Comparison of ENCODE assay signal across 12 mouse cellular contexts in the genomic region with DNA sequence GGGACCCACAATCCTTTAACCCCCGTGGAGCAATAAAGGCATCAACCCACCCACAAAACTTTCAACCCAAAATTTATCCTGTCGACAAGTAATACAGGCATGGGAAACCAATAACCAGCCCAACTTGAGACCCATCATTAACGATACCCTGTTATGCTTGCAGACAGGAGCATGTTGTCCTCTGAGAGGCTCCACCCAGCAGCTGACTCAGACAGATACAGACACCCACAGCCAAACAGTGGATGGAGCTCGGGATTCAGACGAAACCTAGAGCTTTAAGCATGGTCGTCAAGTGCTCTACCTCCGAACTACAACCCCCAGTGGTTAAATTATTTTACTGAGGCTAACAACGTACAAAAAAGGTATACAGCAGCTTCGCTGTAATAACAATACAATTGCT.
"Had no signal": no experiment of that assay in that cellular context is flagged by ENCODE, and none has a peak within 500 bp of the region (broad histone marks: within the 10 kb centered on the region; RNA-seq: fewer than 3 reads in every experiment).

No protein-coding gene starts in this region.

- H3K4me3 ChIP-seq: limb, embryonic 12.5 days; lung, embryonic 15.5 days; megakaryocyte, embryonic 14.5 days; midbrain, embryonic 12.5 days had no signal

- H3K27ac ChIP-seq: limb, embryonic 12.5 days; lung, embryonic 15.5 days; macrophage; midbrain, embryonic 12.5 days had no signal

- H3K4me2 ChIP-seq: limb, embryonic 12.5 days; lung, embryonic 15.5 days; midbrain, embryonic 12.5 days had no signal

- H3K9ac ChIP-seq: limb, embryonic 12.5 days; lung, embryonic 15.5 days; midbrain, embryonic 12.5 days had no signal

- H3K9me3 ChIP-seq: limb, embryonic 12.5 days; lung, embryonic 15.5 days; megakaryocyte, embryonic 14.5 days; midbrain, embryonic 12.5 days had no signal

- DNase-seq: kidney, adult 11 months; kidney, postnatal 10 days; layer of hippocampus, adult 9-11 months; layer of hippocampus, postnatal 36 days; lung, postnatal 14 days; right cerebral cortex, adult 18-20 months; right cerebral cortex, postnatal 25 days had no signal

- H3K27me3 ChIP-seq: limb, embryonic 12.5 days; lung, embryonic 15.5 days; megakaryocyte, embryonic 14.5 days; midbrain, embryonic 12.5 days had no signal
